Mouse (Mus musculus) C2C12 (cell line): ENCODE data around the gene Akt1s1.

Source experiments
- CEBPB ChIP-seq: IDR thresholded peaks from one replicate; pipeline ENCODE4 v1.6.1; 2011; ENCODE audit warnings: low read depth, mild to moderate bottlenecking, control low read depth, moderate library complexity
- CTCF ChIP-seq: IDR thresholded peaks from one replicate; pipeline ENCODE4 v1.5.1; 2011; ENCODE audit not compliant: control insufficient read depth, insufficient read depth, insufficient read length
- MYOD1 ChIP-seq: IDR thresholded peaks from one replicate; pipeline ENCODE4 v1.6.1; 2011; ENCODE audit warnings: low read depth; ENCODE audit not compliant: control insufficient read depth, insufficient read length
- MYOG ChIP-seq: IDR thresholded peaks from one replicate; pipeline ENCODE4 v1.6.1; 2011; ENCODE audit not compliant: control insufficient read depth, insufficient read length; ENCODE audit errors: extremely low read depth
- USF1 ChIP-seq: IDR thresholded peaks from one replicate; pipeline ENCODE4 v1.6.1; 2011; ENCODE audit warnings: low read depth, mild to moderate bottlenecking, control low read depth, moderate library complexity

DNA sequence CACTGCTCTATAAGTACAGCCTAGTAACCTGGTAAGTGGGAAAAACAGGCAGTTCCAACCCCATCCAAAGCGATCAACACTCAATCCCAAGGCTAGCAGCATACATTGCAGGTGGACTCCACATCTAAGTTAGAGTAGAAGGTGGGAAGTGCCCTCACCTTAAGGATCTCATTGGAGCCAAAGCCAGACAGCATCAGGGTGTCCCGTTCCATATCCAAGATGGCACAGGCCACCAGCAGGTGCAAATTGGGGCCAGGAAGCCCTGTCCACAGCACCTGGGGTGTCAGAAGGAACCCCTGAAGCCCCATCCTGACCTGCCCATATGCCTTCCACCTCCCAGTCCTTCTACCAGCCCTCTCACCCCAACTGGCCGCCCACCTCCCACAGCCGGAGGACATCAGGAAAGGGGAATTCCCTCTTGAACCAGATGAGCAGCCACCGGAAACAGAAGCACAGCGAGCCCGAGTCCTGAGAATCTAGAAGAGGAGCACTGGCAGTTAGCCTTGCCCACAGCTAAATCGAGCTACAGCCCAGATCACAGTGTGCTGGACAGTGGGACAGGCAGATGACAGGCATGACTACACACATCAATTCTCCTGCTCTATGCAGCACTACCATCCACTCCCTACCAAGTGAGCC is 6.8 kb upstream of the Akt1s1 start:
- TF ChIP-seq USF1 (no peak), CTCF (no peak), CEBPB (no peak), MYOD1 (no peak), MYOG (no peak)
